Mouse (Mus musculus) B cell, adult (primary cell): ENCODE data around the gene Ccdc124. TPM values are rescaled to one million over a fixed set of nuclear protein-coding genes. Genes with fewer than 3 reads are reported as not detected.

ENCODE experiments used
- total RNA-seq: library from RNA; stranded (reverse); gene quantifications from 4 replicates; pipeline ENCODE4 v1.2.4, GENCODE M21; 2023; ENCODE audit not compliant: inconsistent age

Gene Ccdc124
- 36.9 to 45.2 TPM (median 43.9 TPM) in 4 replicates for total RNA-seq

DNA sequence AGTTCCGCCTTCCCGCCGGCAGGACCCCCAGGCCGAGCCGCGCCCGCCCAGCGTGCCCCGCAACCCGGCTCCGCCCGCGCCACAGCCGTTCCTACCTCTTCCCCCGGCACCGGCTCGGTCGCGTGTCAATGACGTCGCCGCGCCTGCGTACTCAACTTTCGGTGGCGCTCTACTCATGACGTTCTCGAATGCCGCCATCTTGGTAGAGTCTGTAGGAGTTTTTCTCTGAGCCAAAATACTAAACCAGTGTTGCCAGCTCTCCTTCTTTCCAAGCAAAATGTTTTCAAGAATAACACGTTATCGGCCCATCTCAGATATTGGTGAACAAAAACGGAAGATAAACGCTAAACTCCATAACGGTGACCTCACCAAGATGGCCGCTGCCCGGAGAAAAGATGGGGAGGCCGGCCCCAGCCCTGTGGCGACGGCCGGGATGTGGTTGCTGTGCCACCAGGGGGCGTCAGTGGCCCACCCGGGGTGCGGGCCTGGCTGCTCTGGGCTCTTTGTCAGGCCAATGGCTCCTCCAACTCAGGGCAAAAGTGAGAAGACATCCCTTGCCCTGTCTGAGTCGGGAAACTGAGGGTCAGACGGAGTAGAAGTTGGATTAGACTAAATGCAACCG is at the start of gene Ccdc124:
Gene Ccdc124 (minus strand): TSS at position 572 of the 622 bp plus-strand sequence.

DNA sequence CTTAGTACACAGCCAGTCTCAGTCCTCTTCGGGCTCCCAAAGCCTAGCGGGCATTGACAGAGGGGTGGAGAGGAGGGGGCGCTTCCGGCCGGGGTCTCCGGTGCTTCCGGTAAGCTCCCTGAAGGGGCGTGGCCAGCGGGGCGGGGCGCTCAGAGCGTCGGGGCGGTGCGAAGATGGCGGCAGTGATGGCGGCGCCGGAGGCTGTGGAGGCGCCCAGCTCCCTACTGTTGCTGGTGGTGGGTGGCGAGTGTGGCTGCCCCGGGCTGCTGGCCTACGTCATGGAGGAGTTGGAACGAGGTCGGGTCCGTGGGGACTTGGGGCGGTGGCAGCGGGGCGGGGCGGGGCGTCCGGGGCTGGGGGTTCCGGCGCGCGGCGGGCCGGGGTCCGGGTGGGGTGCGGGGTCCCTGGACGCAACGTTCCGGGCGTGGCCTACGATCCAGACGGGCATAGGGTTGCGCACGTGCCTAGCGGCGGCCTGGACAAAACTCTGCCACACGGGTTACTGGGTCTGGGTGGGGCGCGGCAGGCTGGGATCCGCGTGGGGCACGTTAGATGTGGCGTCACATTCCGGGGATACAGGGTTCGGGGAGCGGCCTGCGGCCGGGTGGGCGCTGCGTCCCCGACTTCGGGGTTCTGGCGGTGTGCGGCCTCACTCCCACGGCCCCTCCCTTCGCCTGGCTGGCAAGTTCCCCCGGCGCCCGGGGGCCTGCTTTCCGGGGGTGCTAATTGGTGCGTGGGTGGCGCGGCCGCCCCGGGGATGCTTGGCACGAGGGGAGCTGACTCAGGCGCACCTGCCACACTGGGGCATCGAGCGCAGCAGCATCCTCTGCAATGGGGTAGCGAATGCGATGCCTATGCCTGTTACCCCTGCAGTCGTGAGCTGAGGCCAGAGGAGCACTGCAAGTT is 32.3 kb upstream of the Ccdc124 start, which contains the start of gene Map1s:
Gene Map1s (plus strand): TSS at position 102 of the 906 bp plus-strand sequence.

DNA sequence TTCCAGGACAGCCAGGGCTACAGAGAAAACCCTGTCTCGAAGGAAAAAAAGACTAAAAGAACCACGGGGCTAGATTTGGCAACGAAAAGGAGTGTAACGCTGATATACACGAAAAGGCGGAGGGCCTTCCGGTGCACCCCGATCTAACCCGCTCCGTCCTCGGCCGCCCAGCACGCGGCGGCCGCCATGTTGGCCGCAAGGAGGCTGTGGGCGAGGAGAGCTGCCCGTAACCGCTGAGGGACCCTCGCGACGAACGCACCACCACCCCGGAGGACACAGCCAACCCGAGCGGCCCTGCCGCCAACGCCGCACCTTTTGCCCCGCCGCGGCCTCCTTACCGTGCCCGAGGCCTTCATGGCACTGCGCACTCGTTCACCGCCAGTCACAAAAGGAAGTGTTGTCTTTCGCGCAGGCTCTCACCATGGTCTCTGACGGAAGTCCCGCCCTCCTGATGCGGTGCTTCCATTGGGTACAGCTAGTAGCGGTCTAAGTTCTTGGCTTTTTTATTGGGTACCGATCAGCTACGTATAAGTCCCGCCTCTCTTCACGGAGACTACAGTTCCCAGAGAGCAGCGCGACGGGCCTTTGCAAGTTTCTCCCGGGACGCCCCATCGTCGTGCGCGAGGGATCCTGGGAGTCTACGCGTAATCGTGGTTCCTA is 23.4 kb upstream of the Ccdc124 start, which contains the start of gene Rpl18a:
Gene Rpl18a (minus strand): TSS at position 392 of the 660 bp plus-strand sequence.

DNA sequence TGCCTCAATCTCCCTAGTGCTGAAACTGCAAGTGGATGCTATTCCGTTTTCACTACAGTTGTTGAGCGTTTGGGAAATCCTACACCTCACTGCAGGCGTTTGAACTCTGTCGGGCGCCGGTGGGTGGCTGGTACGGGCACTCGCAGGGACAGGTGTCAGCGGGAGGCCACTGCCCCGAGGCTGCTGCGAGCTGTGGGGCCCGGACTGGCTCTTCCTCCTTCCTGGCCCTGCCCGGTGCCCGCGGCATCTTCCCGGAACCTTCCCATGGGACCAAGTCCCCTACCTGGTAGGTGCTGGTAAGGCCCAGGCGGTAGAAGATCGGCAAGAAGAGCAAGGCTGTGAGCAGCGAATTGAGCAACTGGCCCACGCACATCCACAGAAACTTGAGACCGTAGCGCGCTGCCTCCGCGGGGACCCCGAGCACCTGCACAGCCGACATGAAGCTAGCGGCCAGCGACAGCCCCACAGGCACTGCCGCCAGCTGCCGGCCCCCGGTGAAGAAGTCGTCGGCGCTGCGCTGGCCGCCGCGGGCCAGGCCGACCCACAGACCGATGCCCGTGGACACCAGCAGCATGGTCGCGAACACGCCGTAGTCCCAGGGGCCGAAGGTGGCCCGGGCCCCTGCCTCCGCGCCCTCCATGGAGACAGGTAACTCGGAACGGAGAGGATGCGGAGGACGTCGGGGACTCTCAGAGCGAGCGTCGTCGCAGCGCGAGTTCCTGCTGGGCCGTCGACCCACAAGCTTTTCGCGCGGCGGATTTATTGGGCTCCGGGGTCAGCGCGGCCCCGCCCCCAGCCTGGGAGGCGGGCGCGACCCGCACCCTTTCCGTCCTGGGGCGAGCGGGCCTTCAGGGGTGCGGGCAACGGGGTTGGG is 18.5 kb upstream of the Ccdc124 start, which contains the start of gene Slc5a5:
Gene Slc5a5 (minus strand): TSS at position 736 of the 874 bp plus-strand sequence.

DNA sequence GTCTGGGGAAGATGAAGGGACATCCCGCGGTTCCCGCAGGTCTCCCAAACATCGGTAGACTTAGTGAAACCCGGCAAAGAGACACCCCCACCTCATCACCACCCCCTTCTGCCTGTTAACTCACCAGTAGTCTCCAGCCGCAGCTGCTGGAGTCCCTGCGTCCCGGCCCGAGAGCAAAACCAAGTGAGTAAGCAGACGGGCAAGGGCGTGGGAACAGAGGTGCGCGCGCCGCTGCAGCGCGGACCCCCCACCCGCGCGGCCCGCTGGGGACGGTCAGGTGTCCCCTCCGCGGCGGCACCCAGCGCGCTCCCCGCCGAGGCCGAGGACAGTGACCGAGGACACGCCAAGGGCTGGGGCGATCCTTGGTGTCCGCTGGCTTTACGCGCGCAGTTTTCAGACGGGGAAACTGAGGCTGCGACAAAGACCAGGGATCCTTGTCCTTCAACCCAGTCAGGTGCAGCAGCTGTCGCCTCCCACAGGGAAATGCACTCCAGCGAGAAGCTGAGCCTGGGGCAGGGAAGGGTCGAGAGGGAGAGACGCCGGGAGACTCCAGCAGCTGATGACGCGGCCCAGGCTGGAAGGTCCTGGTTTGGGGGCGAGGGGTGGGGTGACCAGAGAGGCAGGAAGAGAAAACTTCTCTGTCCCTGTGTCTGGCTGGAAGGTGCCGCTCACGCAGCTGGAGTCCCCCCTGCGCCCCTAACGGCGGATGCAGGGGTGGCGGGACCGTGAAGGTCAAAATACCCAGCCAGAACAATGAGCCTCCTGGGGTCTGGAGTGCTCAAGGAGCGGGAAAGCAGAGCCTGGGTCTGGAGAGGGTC is 10.7 kb downstream of the Ccdc124 start, which contains the start of gene Kcnn1:
Gene Kcnn1 (minus strand): TSS at position 435 of the 818 bp plus-strand sequence.

DNA sequence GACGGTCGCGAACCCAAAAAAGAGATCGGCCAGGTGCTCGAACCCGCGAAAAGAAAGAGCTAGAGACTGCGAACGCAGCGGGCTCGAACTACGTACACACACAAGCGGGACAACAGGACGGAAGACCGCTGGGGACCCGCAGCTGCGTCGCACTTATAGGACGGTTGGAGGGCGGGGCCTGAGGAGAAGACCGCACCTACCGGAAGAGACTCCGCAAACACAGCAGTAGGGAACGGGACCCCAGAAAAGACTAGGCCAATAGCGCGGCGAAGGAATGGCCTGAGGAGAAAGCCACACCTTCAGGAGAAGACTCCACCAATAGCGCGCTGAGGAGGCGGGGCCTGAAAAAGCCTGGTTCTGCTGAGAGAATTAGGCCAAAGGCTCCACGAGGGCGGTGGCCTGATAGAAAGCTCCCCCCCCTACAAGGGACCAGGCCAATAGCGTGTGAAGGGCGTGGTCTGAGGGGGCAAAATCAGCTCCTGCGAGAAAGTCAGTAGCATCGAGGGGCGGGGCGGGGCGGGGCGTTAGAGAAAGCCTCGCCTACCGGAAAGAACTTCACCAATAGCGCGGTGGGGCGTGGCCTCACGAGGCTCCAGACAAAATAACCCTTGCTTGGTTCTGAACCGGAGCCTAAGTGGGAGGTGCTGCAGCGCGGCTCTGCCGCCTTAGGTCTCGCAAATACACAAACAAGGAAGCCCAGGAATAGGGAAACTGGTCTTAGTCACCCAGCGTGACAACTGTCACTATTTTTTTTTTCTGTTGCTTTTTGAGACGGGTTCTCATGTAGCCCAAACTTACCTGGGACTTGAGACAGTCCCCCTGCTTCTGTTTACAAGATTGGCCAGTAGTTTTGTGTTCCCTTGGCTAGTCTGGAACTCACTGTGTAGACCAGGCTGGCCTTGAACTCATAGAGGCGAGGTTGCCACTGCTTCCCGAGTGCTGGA is 34.1 kb downstream of the Ccdc124 start, which contains the start of gene Arrdc2:
Gene Arrdc2 (minus strand): TSS at position 313 of the 944 bp plus-strand sequence.

Other genes with a start within 250 kb of the Ccdc124 start
- not detected in 4 replicates for gene Gdf15, start 241.5 kb downstream of the Ccdc124 start, total RNA-seq
- 7.3 to 13.8 TPM (median 11.9 TPM) in 4 replicates for gene Pgpep1, start 213.5 kb downstream of the Ccdc124 start, total RNA-seq
- 110 to 142 TPM (median 130 TPM) in 4 replicates for gene Lsm4, start 200.7 kb downstream of the Ccdc124 start, total RNA-seq
- 2,155 to 2,567 TPM (median 2,406 TPM) in 4 replicates for gene Jund, start 175.0 kb downstream of the Ccdc124 start, total RNA-seq
- 40.3 to 68.5 TPM (median 46.5 TPM) in 4 replicates for gene Iqcn, start 170.5 kb downstream of the Ccdc124 start, total RNA-seq
- 0.87 to 2.4 TPM in 2 of 4 replicates, not detected in the others for gene Gm3336, start 155.4 kb downstream of the Ccdc124 start, total RNA-seq
- 2.7 to 6.0 TPM (median 3.9 TPM) in 4 replicates for gene Pde4c, start 150.2 kb downstream of the Ccdc124 start, total RNA-seq
- 8.1 to 11.7 TPM (median 10.3 TPM) in 4 replicates for gene Rab3a, start 119.3 kb downstream of the Ccdc124 start, total RNA-seq
- 23.5 to 28.2 TPM (median 25.8 TPM) in 4 replicates for gene Mpv17l2, start 113.0 kb downstream of the Ccdc124 start, total RNA-seq
- gene Pik3r2, start 97.2 kb downstream of the Ccdc124 start, total RNA-seq = 23.1 to 25.4 TPM (median 24.1 TPM) in 4 replicates
- gene Mast3, start 68.9 kb downstream of the Ccdc124 start, total RNA-seq = 195 to 225 TPM (median 218 TPM) in 4 replicates
- gene Il12rb1, start 65.5 kb downstream of the Ccdc124 start, total RNA-seq = 0.70 to 2.7 TPM (median 1.5 TPM) in 4 replicates
- gene Arrdc2, start 34.2 kb downstream of the Ccdc124 start, total RNA-seq = 19.3 to 21.0 TPM (median 20.2 TPM) in 4 replicates
- 0.15 to 0.18 TPM in 2 of 4 replicates, not detected in the others for gene Kcnn1, start 10.7 kb downstream of the Ccdc124 start, total RNA-seq
- gene Slc5a5, start 18.8 kb upstream of the Ccdc124 start, total RNA-seq = not detected in 4 replicates
- gene Rpl18a, start 23.5 kb upstream of the Ccdc124 start, total RNA-seq = 4,077 to 4,166 TPM (median 4,161 TPM) in 4 replicates
- gene Map1s, start 32.0 kb upstream of the Ccdc124 start, total RNA-seq = 54.1 to 74.7 TPM (median 67.4 TPM) in 4 replicates